Mouse (Mus musculus) urinary bladder, postnatal 0 days (tissue): ENCODE results near the gene Cep83. TPM values are rescaled to one million over a fixed set of nuclear protein-coding genes. Genes with fewer than 3 reads are reported as not detected.

ENCODE experiments used
- polyA plus RNA-seq: library from polyadenylated mRNA; unstranded; fragments of >200 nt; fragmentation: Nextera tagmentation; extraction: Ambion mirVana; gene quantifications from 2 replicates; pipeline ENCODE4 v1.2.1, GENCODE M21; 2015

The Cep83 gene
- polyA plus RNA-seq = 8.5 and 10.8 TPM in 2 replicates

DNA sequence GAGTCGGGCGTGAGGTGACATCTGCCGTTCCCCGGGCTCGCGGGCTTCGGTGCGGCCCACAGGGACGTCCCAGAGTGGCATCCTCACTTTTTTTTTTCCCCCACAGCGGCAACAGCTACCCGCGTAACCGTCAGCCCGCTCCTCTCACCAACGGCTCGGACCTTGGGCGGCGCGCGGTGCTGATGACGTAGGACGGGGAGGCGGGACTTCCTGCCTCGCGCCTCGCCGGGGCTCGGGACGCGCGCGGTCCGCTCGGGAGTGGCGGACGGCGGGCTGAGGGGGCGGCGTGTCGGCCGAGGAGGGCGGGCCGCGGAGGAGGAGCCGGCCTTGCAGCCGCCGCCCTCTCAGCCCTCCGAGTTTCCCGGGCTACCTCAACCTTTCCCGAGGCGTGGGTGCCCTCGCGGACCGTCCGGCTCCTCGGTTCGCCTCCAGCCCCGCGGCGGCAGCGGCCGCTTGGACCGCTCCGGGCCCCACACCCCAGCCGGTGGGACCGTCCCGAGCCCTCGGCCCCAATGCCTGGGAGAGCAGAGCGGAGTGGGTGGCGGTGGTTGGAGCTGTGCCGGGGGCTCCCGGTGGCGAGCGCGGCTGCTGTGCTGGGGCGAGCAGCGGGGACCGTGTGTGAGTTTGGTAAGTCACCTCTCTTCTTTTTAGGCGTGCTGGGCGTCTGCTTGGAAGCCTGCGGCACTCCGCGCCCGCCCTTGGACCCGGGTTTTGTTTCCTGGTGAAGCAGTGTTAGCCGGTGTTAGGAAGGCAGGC is at the start of gene Cep83:
Cep83 (plus strand) TSS at position 235 of the 756 bp plus-strand sequence.

